Mouse (Mus musculus) cerebellum, adult 2 months (tissue): ENCODE data around the gene Cd164.

Source experiments
- CTCF ChIP-seq: fragments of 200-500 bp; IDR thresholded peaks from 2 replicates; pipeline ENCODE4 v1.5.1; 2011; ENCODE audit warnings: low read depth, mild to moderate bottlenecking, control low read depth, low read length, moderate library complexity, borderline replicate concordance; ENCODE audit not compliant: insufficient read depth
- POLR2A ChIP-seq: fragments of 200-500 bp; IDR thresholded peaks from 2 replicates; pipeline ENCODE4 v1.6.1; 2011; ENCODE audit warnings: low read length, control low read depth, borderline replicate concordance; ENCODE audit not compliant: insufficient read depth

DNA sequence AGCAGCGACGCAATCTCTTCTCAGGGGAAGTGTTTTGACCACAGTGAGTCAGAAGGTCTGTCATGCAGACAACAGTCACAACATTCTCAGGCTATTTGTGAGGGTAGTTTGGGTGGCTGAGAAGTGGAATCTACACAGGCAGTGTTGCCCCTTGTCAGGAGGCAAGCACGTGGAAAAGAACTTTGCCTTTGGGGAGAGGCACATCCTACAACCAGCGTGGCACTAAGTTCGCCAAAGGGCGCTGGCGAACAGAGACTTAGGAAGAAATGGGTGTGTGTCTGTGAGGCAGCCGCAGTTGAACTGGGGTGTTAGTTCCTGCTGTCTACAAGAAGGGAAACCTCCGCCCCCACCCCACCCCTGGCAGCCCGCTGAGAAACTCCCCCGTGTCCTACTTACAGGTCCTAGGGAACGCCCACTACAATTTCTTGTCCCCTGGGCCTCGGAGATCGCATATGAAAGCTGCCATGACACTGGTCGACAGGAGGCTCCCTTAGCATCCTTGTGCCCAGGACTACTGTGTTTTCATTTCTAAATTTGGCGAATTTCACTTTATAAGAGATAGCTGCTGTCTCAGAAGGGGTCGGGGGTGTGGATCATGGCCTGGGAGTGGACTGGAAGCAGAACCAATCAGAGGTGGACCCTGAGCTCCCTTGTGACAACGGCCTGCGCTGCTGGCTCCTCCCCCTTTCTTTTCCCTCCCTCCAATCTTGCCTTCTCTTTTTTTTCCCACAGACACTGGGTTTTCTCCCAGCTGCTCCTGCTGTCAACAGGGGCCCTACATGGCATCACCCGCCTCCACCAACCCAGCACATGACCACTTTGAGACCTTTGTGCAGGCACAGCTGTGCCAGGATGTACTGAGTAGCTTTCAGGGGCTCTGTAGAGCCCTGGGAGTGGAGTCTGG is 41.7 kb upstream of the Cd164 start:
- no peak for TF ChIP-seq CTCF
- no peak for TF ChIP-seq POLR2A
